Mouse (Mus musculus) urinary bladder, adult 18-20 months (tissue): Measurements from ENCODE around the gene Klf11.
"Not testable (repeated sequence)": the region's sequence is repeated elsewhere in the genome, so short reads cannot be mapped to it uniquely, and the experiment has no call there.

Source experiments
- DNase-seq, 2 experiments: peaks; one replicate each; pipeline ENCODE4 v3.0.0; 2022; ENCODE audit warnings: low spot score in 2 of 2, mixed read lengths in 2 of 2

Klf11 gene

GRCm38 (mm10) chr12:24651063-24651557 is at the start of gene Klf11:
Gene Klf11, plus strand, starts transcription at chr12:24651274.
- peak; percentile 96 to 99 for DNase-seq

DNA sequence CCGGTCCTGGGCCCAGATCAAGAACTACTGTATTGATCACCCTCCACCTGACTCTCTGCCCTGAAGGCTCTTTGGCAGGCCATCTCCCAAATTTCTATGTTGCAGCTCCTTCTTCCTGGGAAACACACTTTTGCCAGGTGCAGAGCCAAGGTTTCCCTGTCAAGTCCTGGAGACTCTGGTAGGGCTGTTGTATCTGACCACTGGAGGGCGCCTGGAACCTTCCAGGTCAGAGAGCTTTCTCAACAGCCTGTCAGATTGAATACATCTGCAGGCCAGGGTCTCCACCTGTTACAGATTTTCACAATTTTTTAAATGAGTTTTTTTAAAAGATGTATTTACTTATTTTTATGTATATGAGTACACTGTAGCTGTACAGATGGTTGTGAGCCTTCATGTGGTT is 47.8 kb upstream of the Klf11 start:
- peak; percentile 24 to 57 for DNase-seq

GRCm38 (mm10) chr12:24606166-24606565 is 44.9 kb upstream of the Klf11 start:
- DNase-seq, result no peak

- DNase-seq, result no peak
Measured at GRCm38 (mm10) chr12:24612591-24612990, 38.5 kb upstream of the Klf11 start.

- DNase-seq, result no peak
Measured at GRCm38 (mm10) chr12:24614452-24615075, 36.5 kb upstream of the Klf11 start.

DNA sequence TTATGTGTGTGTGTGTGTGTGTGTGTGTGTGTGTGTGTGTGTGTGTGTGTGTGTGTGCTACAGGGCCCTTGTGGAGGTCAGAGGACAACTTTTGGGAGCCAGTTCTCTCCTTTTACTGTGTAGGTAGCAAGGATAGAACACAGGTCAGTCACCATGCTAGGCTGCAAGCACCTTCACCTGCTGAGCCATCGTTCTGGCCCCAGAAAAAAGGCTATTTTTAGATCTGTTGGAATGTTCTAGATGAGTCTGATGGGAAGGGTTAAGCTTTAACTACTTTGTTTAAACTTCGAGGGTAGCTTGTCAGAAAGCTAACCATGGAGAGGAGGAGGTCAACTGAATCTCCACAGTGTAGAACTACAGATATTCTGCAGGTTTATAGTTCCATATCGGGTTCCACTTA is 35.9 kb upstream of the Klf11 start:
- no peak for DNase-seq

GRCm38 (mm10) chr12:24619436-24619835 is 31.6 kb upstream of the Klf11 start:
- no peak for DNase-seq

DNA sequence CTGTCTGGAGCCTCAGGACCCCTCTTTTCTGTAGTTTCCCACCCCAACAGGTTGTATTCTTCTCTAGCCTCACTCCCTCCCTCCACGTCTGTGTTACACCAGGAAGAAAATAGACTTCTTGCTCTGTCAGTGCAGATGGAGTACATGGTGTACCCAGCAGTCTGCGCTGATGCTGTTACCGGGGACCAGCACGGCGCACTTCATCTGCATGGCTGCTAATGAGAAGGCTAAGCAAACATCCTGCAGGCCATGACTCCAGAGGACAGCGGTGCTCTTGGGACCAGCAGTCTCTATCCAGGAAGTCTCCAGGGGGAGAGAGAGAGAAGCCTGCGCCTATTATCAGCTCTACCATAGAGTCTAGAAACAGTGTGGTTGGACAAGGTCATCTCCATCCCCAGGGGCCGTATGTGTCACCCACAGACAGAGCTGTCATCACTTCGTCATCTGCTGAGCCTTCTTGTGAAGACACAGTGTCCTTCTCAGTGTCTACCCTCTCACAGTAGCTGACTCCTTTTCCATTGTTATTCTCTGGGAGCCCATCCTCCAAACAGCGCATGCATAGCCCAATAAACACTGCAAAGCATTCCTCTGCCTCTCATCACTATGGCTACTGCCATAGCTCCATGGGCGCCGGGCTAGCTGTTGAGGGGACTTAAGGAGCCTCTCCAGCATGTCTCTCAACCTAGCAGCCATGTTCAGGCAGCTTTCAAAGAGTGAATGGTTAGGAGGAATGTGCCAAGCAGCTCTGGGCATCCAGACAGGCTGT is 27.4 kb upstream of the Klf11 start:
- DNase-seq, result no peak

DNA sequence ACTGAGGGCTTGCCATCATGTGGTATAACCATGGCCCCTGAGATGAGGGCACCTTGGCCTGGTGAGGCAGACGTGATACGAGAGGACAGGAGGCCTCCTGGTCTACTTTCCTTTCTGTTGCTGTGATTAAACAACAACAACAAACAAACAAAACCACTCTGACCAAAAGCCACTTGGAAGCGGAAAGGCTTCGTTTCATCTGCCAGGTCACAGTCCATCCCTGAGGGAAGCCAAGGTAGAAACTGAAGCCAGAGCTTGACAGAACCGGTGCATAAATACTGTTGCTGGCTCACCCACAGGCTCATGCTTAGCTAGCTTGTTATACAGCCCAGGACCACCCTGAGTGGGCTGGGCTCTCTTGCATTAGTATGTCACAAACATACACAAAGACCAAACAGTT is 24.7 kb upstream of the Klf11 start:
- no peak for DNase-seq

DNA sequence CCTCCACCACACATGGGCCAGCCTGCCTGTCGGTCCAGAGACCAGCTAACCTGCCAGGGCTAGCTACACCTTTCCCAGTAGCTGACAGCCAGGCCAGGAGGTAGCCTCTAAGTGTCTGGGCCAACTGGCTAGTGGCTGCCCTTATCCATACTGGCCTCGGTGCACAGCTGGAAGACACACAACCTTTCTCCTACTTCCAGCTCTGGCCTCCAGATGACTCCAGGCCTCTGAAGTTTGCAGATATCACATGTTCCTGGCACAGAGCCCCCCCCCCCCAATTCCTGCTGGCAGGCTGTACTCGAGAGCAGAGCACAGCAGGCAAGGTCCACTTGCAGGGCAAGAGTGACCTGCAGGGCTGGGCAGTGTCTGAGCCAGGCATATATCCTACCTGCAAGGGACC is 23.9 kb upstream of the Klf11 start:
- no peak for DNase-seq

- no peak for DNase-seq
Measured at GRCm38 (mm10) chr12:24630220-24630619, 20.9 kb upstream of the Klf11 start.

DNA sequence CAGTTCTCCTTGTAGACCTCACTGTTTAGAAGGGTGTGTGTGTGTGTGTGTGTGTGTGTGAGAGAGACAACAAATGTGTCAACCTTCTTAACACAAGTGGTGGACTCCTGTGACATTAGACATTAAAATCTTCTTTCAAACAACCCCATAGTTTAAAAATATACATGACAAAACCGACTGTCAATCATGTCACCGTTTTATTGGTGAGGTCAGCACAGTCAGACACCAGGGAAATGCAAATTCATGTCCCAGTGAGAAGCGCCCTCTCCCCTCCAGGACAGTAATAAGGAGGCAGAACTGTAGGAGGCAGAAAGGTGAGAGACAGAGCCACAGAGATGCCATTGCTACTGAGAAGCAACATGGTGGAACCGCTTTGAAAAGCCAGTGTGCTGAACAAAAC is 18.7 kb upstream of the Klf11 start:
- no peak for DNase-seq

DNA sequence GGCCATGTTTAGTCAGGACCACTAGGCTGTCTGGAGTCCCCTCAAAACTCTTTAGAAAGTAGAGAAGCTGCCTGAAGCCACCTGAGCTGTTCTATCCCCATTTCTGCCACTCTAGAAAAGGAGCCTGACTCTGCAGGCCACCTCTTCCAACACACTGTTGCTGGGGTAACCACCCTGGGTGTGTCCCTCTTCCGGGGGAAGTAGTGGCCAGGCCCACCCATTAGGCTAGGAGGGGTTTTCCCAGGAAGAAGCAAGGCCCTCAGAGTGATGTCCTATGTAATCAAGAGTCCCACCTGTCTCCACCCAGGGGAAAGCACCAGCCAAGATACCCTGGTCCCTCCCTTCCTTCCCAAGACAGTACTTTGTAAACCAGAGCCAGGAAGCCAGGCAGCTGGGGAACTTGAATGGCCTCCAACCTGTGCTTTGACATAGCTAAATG is 17.3 kb upstream of the Klf11 start:
- DNase-seq, result no peak

DNA sequence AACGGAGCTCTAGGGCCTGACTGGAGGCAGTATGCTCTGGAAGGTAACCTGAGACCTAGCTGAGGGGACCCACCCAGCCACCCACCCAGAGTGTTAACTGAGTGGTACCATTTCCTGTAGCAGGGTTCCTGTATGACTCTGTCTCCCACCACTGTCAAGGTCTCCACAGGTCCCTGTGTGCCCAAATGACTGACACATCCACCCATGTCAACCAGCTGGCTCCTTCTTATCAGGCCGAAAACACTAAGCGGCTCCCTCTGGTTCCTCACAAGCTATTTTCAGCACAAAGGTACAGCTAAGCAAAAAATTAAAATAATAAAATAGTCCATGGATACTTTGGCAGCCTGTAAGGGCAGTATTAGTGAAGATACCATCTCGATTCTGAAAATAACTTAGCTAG is 16.9 kb upstream of the Klf11 start:
- DNase-seq, result no peak

DNA sequence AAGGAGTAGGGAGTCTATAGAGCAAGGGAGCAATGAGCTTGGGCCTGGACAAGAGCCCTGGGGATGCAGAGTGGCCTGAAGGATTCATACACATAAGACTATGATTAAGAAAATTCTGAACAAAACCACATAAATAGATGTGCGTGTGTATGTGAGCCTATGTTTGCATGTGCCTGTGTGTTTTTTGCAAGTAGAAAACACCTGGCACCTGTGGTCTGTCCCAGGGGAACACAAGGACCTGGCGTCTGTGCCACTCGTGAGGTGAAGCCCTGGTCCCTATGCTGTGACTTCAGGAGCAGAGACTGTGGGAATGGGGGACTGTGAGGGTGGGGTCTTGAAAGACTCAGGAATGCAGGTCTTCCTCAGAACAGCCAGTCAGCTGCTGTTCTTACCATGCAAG is 16.4 kb upstream of the Klf11 start:
- DNase-seq, result no peak

GRCm38 (mm10) chr12:24638787-24639186 is 12.3 kb upstream of the Klf11 start:
- DNase-seq, result not testable (repeated sequence)

- peak; percentile 44 to 62 for DNase-seq
Measured at GRCm38 (mm10) chr12:24642370-24642802, 8.7 kb upstream of the Klf11 start.

DNA sequence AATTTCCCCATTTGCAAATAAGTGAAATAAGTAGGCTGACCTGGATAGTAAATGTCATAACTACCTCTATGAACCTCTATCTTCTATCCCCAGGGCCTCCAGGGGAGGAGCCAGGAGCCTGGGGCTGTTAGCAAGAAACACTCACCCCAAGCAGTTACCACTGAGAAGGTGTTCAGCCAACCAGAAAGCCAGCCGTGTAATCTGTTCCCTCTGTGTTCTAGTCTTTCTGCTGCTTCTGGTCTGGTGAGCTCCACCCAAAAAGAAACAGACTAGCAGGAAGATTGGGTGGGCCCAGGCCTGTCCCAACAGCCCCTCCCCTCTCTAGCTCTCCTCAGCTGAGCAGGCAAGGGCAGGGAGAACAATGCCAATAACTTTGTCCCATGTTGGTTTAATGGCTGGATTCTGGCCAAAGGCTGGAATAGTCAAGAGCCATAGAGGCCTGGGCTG is 6.9 kb upstream of the Klf11 start:
- DNase-seq, result no peak

DNA sequence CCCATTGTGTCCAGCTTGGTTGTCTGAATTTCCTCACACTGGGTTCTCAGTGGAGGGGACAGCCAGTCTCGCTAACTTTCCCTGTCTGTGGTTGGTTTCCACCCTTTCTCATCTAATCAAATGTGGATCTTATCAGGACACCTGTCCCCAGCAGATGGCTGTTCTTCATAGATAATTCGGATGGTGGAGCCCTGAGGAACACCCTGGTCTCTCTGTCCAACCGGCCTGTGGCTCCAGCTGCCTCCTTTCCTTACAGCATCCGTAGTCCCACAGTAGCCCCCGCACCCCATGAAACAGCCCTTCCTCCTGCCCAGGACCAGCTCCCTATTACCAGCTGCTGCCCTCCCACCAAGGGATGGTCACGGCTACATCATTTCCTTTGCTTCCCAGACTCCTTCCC is 5.2 kb upstream of the Klf11 start:
- DNase-seq, result no peak

GRCm38 (mm10) chr12:24648094-24648493 is 3.0 kb upstream of the Klf11 start:
- DNase-seq, result no peak

- DNase-seq, result no peak
Measured at GRCm38 (mm10) chr12:24650415-24651062, 535 bp upstream of the Klf11 start.

DNA sequence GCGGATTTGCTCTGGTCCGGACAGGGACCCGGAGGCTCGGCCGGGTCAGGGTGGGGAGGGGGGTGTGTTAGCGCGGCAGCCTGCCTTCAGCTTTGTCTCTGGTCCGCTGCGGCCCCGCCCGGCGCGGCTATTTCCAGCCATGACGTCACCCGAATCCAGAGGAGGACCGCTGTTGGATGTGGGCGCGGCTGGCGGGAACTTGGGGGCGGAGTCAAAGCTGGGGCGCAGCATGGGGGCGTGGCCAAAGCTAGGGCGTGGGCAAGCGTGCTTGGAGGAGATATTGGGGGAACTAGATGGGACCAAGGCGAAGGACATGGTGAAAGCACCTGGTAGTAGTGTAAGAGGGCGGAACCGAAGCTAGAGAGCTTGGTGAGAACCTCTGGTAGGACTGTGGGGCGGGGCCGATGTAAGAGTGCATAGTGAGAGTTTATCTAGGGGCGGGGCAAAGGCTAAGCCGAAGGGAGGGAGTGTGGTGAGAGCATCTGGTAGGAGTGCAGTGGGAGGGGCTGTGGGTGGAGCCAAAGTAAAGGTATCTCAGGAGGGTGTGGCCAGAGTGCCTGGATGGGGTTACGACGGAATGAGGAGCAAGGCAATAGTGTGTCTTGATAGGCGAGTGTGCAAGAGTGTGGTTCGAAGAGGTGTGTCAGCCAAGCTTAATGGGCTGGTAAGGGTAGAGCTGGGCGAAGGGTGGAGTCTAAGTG is 718 bp downstream of the Klf11 start:
- peak; percentile 97 to 98 for DNase-seq
